Mouse (Mus musculus) C2C12 (cell line): ENCODE data around the gene Dnah17.

Experiments
- CEBPB ChIP-seq: IDR thresholded peaks from one replicate; pipeline ENCODE4 v1.6.1; 2011; ENCODE audit warnings: low read depth, mild to moderate bottlenecking, control low read depth, moderate library complexity
- CTCF ChIP-seq: IDR thresholded peaks from one replicate; pipeline ENCODE4 v1.5.1; 2011; ENCODE audit not compliant: control insufficient read depth, insufficient read depth, insufficient read length
- FOSL1 ChIP-seq: IDR thresholded peaks from one replicate; pipeline ENCODE4 v1.8.0; 2011; ENCODE audit warnings: mild to moderate bottlenecking, low read length; ENCODE audit not compliant: poor library complexity, insufficient read depth, severe bottlenecking
- MAX ChIP-seq: IDR thresholded peaks from one replicate; pipeline ENCODE4 v1.6.1; 2011; ENCODE audit warnings: mild to moderate bottlenecking, control low read depth
- MYOD1 ChIP-seq: IDR thresholded peaks from one replicate; pipeline ENCODE4 v1.6.1; 2011; ENCODE audit warnings: low read depth; ENCODE audit not compliant: control insufficient read depth, insufficient read length
- MYOG ChIP-seq: IDR thresholded peaks from one replicate; pipeline ENCODE4 v1.6.1; 2011; ENCODE audit not compliant: control insufficient read depth, insufficient read length; ENCODE audit errors: extremely low read depth
- USF1 ChIP-seq: IDR thresholded peaks from one replicate; pipeline ENCODE4 v1.6.1; 2011; ENCODE audit warnings: low read depth, mild to moderate bottlenecking, control low read depth, moderate library complexity

DNA sequence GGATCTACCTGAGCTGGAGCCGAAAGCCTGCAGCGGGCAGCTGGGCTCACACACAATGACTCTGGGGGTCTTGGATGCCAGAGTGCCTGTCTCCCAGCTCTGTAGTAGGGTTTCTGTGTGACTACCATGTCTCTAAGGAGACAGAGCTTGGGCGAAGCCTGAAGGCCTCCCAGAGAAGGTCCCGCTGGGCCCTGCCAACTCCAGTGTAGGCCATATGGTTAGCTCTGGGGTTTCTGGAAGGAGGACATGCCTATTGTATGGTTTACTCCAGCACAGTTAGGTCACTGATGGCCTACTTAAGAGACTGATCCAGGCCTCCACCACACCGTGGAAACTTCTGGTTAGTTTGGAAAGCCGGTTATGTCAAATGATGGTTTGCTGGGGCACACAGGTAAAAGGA is 7.9 kb upstream of the Dnah17 start:
- TF ChIP-seq CTCF = no peak
- TF ChIP-seq MAX = no peak
- no peak for TF ChIP-seq MYOG
- no peak for TF ChIP-seq MYOD1
- no peak for TF ChIP-seq FOSL1
- no peak for TF ChIP-seq USF1
- TF ChIP-seq CEBPB = no peak
